ENCODE assay signal across 8 mouse cellular contexts in the genomic region with DNA sequence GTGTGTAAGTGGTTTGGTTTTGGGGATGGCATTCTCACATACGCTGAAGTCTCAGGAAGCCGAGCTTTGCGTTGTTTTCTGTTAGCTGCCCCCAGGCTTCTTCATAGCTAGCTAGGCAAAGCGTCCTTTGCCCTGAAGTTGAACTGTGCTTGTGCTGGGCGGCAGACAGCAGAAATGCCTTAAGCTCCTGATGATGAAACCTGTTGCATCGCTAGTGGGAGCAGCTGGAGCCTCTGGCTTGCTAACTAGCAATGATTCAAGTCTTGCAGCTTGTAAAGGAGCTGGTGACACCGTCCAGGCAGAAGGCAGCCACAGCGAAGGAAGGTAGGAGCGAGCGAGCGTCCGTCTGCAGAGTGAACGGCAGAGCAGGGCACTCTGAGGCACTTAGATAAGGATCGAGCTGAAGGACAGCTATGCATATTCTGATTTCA. TPM values are rescaled to one million over a fixed set of nuclear protein-coding genes. Genes with fewer than 3 reads are reported as not detected.
DNase-seq lines count a peak whose midpoint lies in the region; ATAC-seq and TF ChIP-seq lines count a peak whose summit lies in the region.

No protein-coding gene starts in this region.

- H3K9ac ChIP-seq in hindbrain, embryonic 14.5 days, result no peak overlapping the region
- H3K9ac ChIP-seq in lung, embryonic 14.5 days, result peak overlapping the region; percentile 33; the same call in 1 of the 2 replicates

- H3K27me3 ChIP-seq in hindbrain, embryonic 14.5 days (ENCODE audit: control insufficient read depth, insufficient read depth, low read length), result no peaks in the 10 kb centered on the region
- H3K27me3 ChIP-seq in lung, embryonic 14.5 days (ENCODE audit: insufficient read depth, low read length), result no peaks in the 10 kb centered on the region
- H3K27me3 ChIP-seq in small intestine, adult 2 months (ENCODE audit: control insufficient read depth, insufficient read depth, low read length), result no peaks in the 10 kb centered on the region

- DNase-seq in gastrocnemius, postnatal 14 days, result peak; percentile 19
- no peak for DNase-seq in gastrocnemius, postnatal 25 days
- no peak for DNase-seq in hindbrain, embryonic 14.5 days (ENCODE audit: low spot score)
- DNase-seq in lung, embryonic 14.5 days, result peak; percentile 68
- no peak for DNase-seq in gastrocnemius, adult 8-10 months (ENCODE audit: low spot score in 2 of 2)
- DNase-seq in testis, postnatal 14 days (ENCODE audit: low spot score), result no peak

- peaks cover 19% of the 10 kb centered on the region for H3K4me1 ChIP-seq in bone marrow macrophage, adult 2 months (ENCODE audit: control insufficient read depth, insufficient read depth, low read length)
- peaks cover 21% of the 10 kb centered on the region for H3K4me1 ChIP-seq in hindbrain, embryonic 14.5 days (replicated peaks; ENCODE audit: control insufficient read depth, insufficient read depth, low read length)
- H3K4me1 ChIP-seq in lung, embryonic 14.5 days (ENCODE audit: insufficient read depth), result peaks cover 15% of the 10 kb centered on the region
- H3K4me1 ChIP-seq in small intestine, adult 2 months (ENCODE audit: control insufficient read depth, insufficient read depth, insufficient read length, low read length), result peaks cover 17% of the 10 kb centered on the region

- WGBS in hindbrain, embryonic 14.5 days, result 58% methylated on average over 14 of the region's 14 CpGs
- 25% methylated on average over 14 of the region's 14 CpGs for WGBS in lung, embryonic 14.5 days
- WGBS in small intestine, adult 2 months, result 9% methylated on average over 14 of the region's 14 CpGs

- no peak for TF ChIP-seq POLR2A in bone marrow macrophage, adult 2 months (IDR thresholded peaks at IDR 0.05; ENCODE audit: borderline replicate concordance, low read depth, low read length)
- no peak for TF ChIP-seq POLR2A in small intestine, adult 2 months (IDR thresholded peaks at IDR 0.05; ENCODE audit: low read depth, low read length)

- peak overlapping the region; percentile 29; the same call in 1 of the 2 replicates for H3K4me2 ChIP-seq in hindbrain, embryonic 14.5 days (replicated peaks)
- H3K4me2 ChIP-seq in lung, embryonic 14.5 days, result peak overlapping the region; percentile 39

- no peak overlapping the region for H3K27ac ChIP-seq in bone marrow macrophage, adult 2 months (ENCODE audit: insufficient read depth, low read depth, low read length)
- H3K27ac ChIP-seq in hindbrain, embryonic 14.5 days, result no peak overlapping the region
- peak overlapping the region; percentile 50; the same call in 1 of the 2 replicates for H3K27ac ChIP-seq in lung, embryonic 14.5 days (ENCODE audit: low read depth)
- peak overlapping the region; percentile 2 for H3K27ac ChIP-seq in small intestine, adult 2 months (ENCODE audit: insufficient read depth, low read depth, low read length)

- intact Hi-C loops in gastrocnemius, postnatal 14 days (cut with DNase I; ENCODE audit: low total_unique reads), result no loop called here

- 0 out of 2 replicates have a peak, but pooled peaks cover 3% of the 10 kb centered on the region for H3K36me3 ChIP-seq in hindbrain, embryonic 14.5 days (replicated peaks; ENCODE audit: control insufficient read depth, insufficient read depth)
- no peaks in the 10 kb centered on the region for H3K36me3 ChIP-seq in lung, embryonic 14.5 days (ENCODE audit: insufficient read depth)
- no peaks in the 10 kb centered on the region for H3K36me3 ChIP-seq in small intestine, adult 2 months (ENCODE audit: control insufficient read depth, insufficient read depth, low read length)

- ATAC-seq in hindbrain, embryonic 14.5 days (ENCODE audit: low FRiP score), result no peak
- ATAC-seq in lung, embryonic 14.5 days (ENCODE audit: insufficient read depth), result no peak

- peak overlapping the region; percentile 27 for H3K4me3 ChIP-seq in bone marrow macrophage, adult 2 months (ENCODE audit: insufficient read depth, low read length)
- no peak overlapping the region for H3K4me3 ChIP-seq in hindbrain, embryonic 14.5 days (replicated peaks; ENCODE audit: low read length)
- H3K4me3 ChIP-seq in lung, embryonic 14.5 days (ENCODE audit: low read depth, low read length), result no peak overlapping the region
- H3K4me3 ChIP-seq in small intestine, adult 2 months (ENCODE audit: low read depth, low read length), result peak overlapping the region; percentile 57

- TF ChIP-seq CTCF in bone marrow macrophage, adult 2 months (IDR thresholded peaks at IDR 0.05; ENCODE audit: low read depth, low read length), result no peak
- no peak for TF ChIP-seq CTCF in lung, embryonic 14.5 days (IDR thresholded peaks at IDR 0.05; ENCODE audit: low read depth)
- no peak for TF ChIP-seq CTCF in small intestine, adult 2 months (IDR thresholded peaks at IDR 0.05; ENCODE audit: extremely low read depth, insufficient read length, insufficient replicate concordance, low read depth, low read length)

- H3K9me3 ChIP-seq in hindbrain, embryonic 14.5 days (ENCODE audit: control insufficient read depth, low read length), result no peaks in the 10 kb centered on the region
- H3K9me3 ChIP-seq in lung, embryonic 14.5 days (ENCODE audit: low read depth, low read length), result no peaks in the 10 kb centered on the region

RNA-seq across cellular contexts. Expression of a gene that starts 30.1 kb away (rescaled TPM):
- 1 to 10 TPM; 5.7 to 7.6 TPM for total RNA-seq in gastrocnemius, postnatal 14 days (2021)
- 1 to 10 TPM; 2.9 to 3.8 TPM for total RNA-seq in gastrocnemius, postnatal 25 days (2021)
- polyA plus RNA-seq in bone marrow macrophage, adult 2 months (2012; ENCODE audit: insufficient read depth, insufficient read length, missing spikeins), result 4.6 and 5.6 TPM in 2 replicates
- polyA plus RNA-seq in hindbrain, embryonic 14.5 days (2014; fragmentation: Nextera tagmentation; extraction: Ambion mirVana), result 9.5 and 9.9 TPM in 2 replicates
- 15.3 and 16.7 TPM in 2 replicates for polyA plus RNA-seq in lung, embryonic 14.5 days (2014; fragmentation: Nextera tagmentation; extraction: Ambion mirVana)
- 3.1 and 6.3 TPM in 2 replicates for polyA plus RNA-seq in small intestine, adult 2 months (2012; rRNA removed)
- total RNA-seq in gastrocnemius, adult 8-10 months (2022), result 1 to 10 TPM; 2.5 to 3.4 (median 2.8) TPM

Comparison
In these comparisons a context has a peak if more than half of its experiments do, and no peak if none do; other contexts are left out.
1. DNase-seq: peak in gastrocnemius, postnatal 14 days (single experiment) and lung, embryonic 14.5 days (single experiment); none in gastrocnemius, postnatal 25 days (single experiment), hindbrain, embryonic 14.5 days (single experiment), gastrocnemius, adult 8-10 months (0 of 2) and testis, postnatal 14 days (single experiment).
2. H3K27ac ChIP-seq: peak in lung, embryonic 14.5 days (single experiment) and small intestine, adult 2 months (single experiment); none in bone marrow macrophage, adult 2 months (single experiment) and hindbrain, embryonic 14.5 days (single experiment).
3. H3K4me3 ChIP-seq: peak in bone marrow macrophage, adult 2 months (single experiment) and small intestine, adult 2 months (single experiment); none in hindbrain, embryonic 14.5 days (single experiment) and lung, embryonic 14.5 days (single experiment).